Mouse (Mus musculus): ENCODE measurements around the gene Slc38a11. TPM values are rescaled to one million over a fixed set of nuclear protein-coding genes. Genes with fewer than 3 reads are reported as not detected.

Slc38a11 gene
- polyA plus RNA-seq, 1 experiment from 2014 or later = 0.73 TPM

DNA sequence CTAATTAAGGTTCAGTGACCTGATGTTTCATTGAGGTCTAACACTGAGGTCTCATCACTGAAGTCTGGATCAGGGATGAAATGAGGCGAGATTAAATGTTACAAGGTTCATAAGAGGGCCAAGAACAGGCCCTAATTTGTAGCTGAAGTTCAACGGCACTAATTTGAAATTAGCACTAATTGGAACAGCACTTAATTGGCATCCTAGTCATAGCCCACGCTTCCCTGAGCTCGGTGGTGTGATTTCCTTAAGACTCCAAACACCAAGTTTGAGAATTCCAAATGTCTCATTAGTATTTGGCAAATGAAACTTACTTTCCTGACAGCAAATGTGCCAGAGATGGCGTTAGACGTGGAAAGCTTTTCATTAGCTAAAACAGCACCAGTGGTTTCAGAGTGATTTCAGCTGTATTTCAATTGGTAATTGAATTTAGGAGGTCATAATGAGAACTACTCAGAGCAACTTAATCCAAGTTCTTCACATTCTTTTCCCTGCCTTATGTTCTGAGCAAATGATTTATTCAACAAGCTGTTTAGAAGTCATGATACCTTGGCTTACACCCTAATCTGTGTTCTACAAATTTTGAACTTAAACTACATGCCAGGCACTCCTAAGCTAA, 88.3 kb downstream of the Slc38a11 start:
- Histone ChIP-seq H3K4me2 (replicated peaks; ENCODE audit: low read depth, low read length) (no peak overlapping the region), H3K27ac (ENCODE audit: low read depth, low read length) (no peak overlapping the region), H3K36me3 (ENCODE audit: control insufficient read depth, insufficient read depth, low read length) (no peaks in the 10 kb centered on the region), H3K4me1 (replicated peaks; ENCODE audit: control insufficient read depth, insufficient read depth, low read length) (no peaks in the 10 kb centered on the region; the same call in 1 of the 2 replicates), H3K4me3 (ENCODE audit: low read depth, low read length) (no peak overlapping the region), H3K9ac (ENCODE audit: low read depth, low read length) (no peak overlapping the region), H3K9me3 (ENCODE audit: control insufficient read depth, low read length) (no peaks in the 10 kb centered on the region), H3K27me3 (ENCODE audit: control insufficient read depth, insufficient read depth, low read length) (no peaks in the 10 kb centered on the region)
- WGBS = 89% methylated on average over 6 of the region's 6 CpGs
- ATAC-seq (ENCODE audit: low FRiP score) (no peak), DNase-seq (ENCODE audit: low spot score) (no peak)

DNA sequence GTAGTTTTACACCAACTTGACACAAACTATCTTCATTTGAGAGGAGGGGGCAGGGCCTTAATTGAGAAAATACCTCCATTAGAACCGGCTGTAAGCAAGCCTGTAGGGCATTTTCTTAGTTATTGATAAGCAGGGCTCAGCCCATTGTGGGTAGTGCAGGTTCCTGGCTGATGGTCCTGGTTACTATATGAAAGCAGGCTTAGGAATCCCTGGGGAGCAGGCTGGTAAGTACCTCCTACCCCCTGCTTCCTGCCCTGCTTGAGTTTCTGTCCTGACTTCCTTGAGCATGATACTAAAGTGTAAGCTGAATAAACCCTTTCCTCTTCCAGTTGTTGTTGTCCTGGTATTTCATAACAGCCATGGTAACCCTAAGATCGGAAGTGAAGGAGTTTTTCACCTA, 89.9 kb downstream of the Slc38a11 start:
- no peak for ATAC-seq (ENCODE audit: low FRiP score)
- no peak overlapping the region for H3K4me3 ChIP-seq (ENCODE audit: low read depth, low read length)
- H3K4me2 ChIP-seq (replicated peaks; ENCODE audit: low read depth, low read length) = no peak overlapping the region
- 48% methylated on average over 2 of the region's 2 CpGs for WGBS
- no peaks in the 10 kb centered on the region; the same call in 1 of the 2 replicates for H3K4me1 ChIP-seq (replicated peaks; ENCODE audit: control insufficient read depth, insufficient read depth, low read length)
- no peaks in the 10 kb centered on the region for H3K36me3 ChIP-seq (ENCODE audit: control insufficient read depth, insufficient read depth, low read length)
- H3K27ac ChIP-seq (ENCODE audit: low read depth, low read length) = no peak overlapping the region
- no peaks in the 10 kb centered on the region for H3K27me3 ChIP-seq (ENCODE audit: control insufficient read depth, insufficient read depth, low read length)
- DNase-seq (ENCODE audit: low spot score) = no peak
- no peak overlapping the region for H3K9ac ChIP-seq (ENCODE audit: low read depth, low read length)
- H3K9me3 ChIP-seq (ENCODE audit: control insufficient read depth, low read length) = no peaks in the 10 kb centered on the region

- H3K27me3 ChIP-seq (ENCODE audit: control insufficient read depth, insufficient read depth, low read length) = no peaks in the 10 kb centered on the region
- no peak overlapping the region for H3K27ac ChIP-seq (ENCODE audit: low read depth, low read length)
- no peaks in the 10 kb centered on the region for H3K9me3 ChIP-seq (ENCODE audit: control insufficient read depth, low read length)
- no peak overlapping the region for H3K4me2 ChIP-seq (replicated peaks; ENCODE audit: low read depth, low read length)
- H3K36me3 ChIP-seq (ENCODE audit: control insufficient read depth, insufficient read depth, low read length) = no peaks in the 10 kb centered on the region
- DNase-seq (ENCODE audit: low spot score) (no peak), ATAC-seq (ENCODE audit: low FRiP score) (no peak)
- no peak overlapping the region for H3K4me3 ChIP-seq (ENCODE audit: low read depth, low read length)
- 93% methylated on average over 6 of the region's 6 CpGs for WGBS
- H3K9ac ChIP-seq (ENCODE audit: low read depth, low read length) = no peak overlapping the region
- no peaks in the 10 kb centered on the region for H3K4me1 ChIP-seq (replicated peaks; ENCODE audit: control insufficient read depth, insufficient read depth, low read length)
These were observed 95.1 kb downstream of the Slc38a11 start for GRCm38 (mm10) chr2:65268731-65269130.

- 70% methylated on average over 4 of the region's 4 CpGs for WGBS
- no peak for ATAC-seq (ENCODE audit: low FRiP score)
- H3K4me2 ChIP-seq (replicated peaks; ENCODE audit: low read depth, low read length) = no peak overlapping the region
- no peak overlapping the region for H3K4me3 ChIP-seq (ENCODE audit: low read depth, low read length)
- H3K27ac ChIP-seq (ENCODE audit: low read depth, low read length) = no peak overlapping the region
- no peak for DNase-seq (ENCODE audit: low spot score)
- H3K36me3 ChIP-seq (ENCODE audit: control insufficient read depth, insufficient read depth, low read length) = no peaks in the 10 kb centered on the region
- H3K4me1 ChIP-seq (replicated peaks; ENCODE audit: control insufficient read depth, insufficient read depth, low read length) = no peaks in the 10 kb centered on the region
- H3K9ac ChIP-seq (ENCODE audit: low read depth, low read length) = no peak overlapping the region
- no peaks in the 10 kb centered on the region for H3K27me3 ChIP-seq (ENCODE audit: control insufficient read depth, insufficient read depth, low read length)
- H3K9me3 ChIP-seq (ENCODE audit: control insufficient read depth, low read length) = no peaks in the 10 kb centered on the region
These were observed 96.0 kb downstream of the Slc38a11 start for GRCm38 (mm10) chr2:65267834-65268233.

- H3K4me3 ChIP-seq (ENCODE audit: low read depth, low read length) = no peak overlapping the region
- H3K4me2 ChIP-seq (replicated peaks; ENCODE audit: low read depth, low read length) = no peak overlapping the region
- no peaks in the 10 kb centered on the region for H3K4me1 ChIP-seq (replicated peaks; ENCODE audit: control insufficient read depth, insufficient read depth, low read length)
- H3K36me3 ChIP-seq (ENCODE audit: control insufficient read depth, insufficient read depth, low read length) = no peaks in the 10 kb centered on the region
- DNase-seq (ENCODE audit: low spot score) = no peak
- H3K9ac ChIP-seq (ENCODE audit: low read depth, low read length) = no peak overlapping the region
- WGBS = 83% methylated on average over 5 of the region's 5 CpGs
- no peaks in the 10 kb centered on the region for H3K9me3 ChIP-seq (ENCODE audit: control insufficient read depth, low read length)
- H3K27ac ChIP-seq (ENCODE audit: low read depth, low read length) = no peak overlapping the region
- H3K27me3 ChIP-seq (ENCODE audit: control insufficient read depth, insufficient read depth, low read length) = no peaks in the 10 kb centered on the region
- ATAC-seq (ENCODE audit: low FRiP score) = no peak
These were observed 97.1 kb downstream of the Slc38a11 start for GRCm38 (mm10) chr2:65266576-65267299.

Other genes with a start within 250 kb of the Slc38a11 start
- 2.2 and 3.3 TPM in 2 replicates for gene Cobll1, start 124.6 kb downstream of the Slc38a11 start, polyA plus RNA-seq (2014; fragmentation: Nextera tagmentation; extraction: Ambion mirVana)
- 33.2 and 34.4 TPM in 2 replicates for gene Scn3a, start 203.6 kb upstream of the Slc38a11 start, polyA plus RNA-seq (2014; fragmentation: Nextera tagmentation; extraction: Ambion mirVana)

Measured in hindbrain, embryonic 11.5 days (tissue).